Mouse (Mus musculus): ENCODE data around the gene Cx3cr1.

DNA sequence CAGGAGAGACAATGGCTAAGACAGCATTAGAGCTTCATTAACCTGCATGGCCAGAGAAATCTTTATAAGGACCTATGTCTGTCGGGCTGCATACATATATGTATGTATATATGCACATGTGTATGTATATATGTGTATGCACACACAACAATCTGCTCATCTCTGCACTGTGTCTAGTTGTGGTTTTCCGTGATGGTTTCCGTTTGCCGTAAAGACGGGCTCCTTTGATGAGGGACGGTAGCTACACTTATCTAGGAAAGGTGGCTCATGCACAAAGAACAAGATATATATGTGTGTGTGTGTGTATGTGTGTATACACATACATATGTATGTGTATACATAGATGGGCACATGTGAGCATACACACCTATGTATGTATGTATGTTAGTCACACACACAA is 39.8 kb downstream of the Cx3cr1 start:
- TF ChIP-seq CTCF (conservative IDR thresholded peaks at IDR 0.05; ENCODE audit: low read length), result no peak
- no peak for TF ChIP-seq NANOG (IDR thresholded peaks at IDR 0.05; ENCODE audit: borderline replicate concordance, low read length)
- no peak for TF ChIP-seq POU5F1 (IDR thresholded peaks at IDR 0.05; ENCODE audit: borderline replicate concordance, low read length)
